Mouse (Mus musculus) embryo, embryonic 10.5 days (tissue): ENCODE measurements at regions not wholly inside any gene's neighbourhood (a gene's known extent, or its start where the extent isn't known, plus 50 kb on each side); places are given as distances from the start of the nearest gene placed in this dataset.

Experiments
- DNase-seq: peaks from one replicate; pipeline ENCODE4 v3.0.0-alpha.2; 2015; ENCODE audit warnings: low spot score

DNA sequence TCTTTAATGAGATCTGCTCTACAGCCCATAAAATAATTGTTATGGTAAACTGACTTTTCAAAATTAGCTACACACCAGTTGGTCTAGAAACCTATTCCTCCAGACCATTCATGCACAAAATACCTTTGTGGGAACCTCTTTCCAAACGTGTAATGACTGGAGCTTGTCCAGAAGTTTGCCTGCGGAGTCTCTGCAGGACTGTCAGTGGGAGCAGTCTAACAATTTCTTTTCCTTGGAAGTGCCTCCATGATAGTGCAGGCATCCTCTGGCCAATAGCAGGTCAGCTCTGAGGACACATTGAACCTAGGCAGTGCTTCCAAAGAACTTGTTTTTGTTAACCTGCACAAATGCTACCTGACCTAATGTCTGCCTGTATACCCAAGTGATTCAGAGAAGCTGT, 932.3 kb downstream of the Pcdh9 start:
- DNase-seq = peak; percentile 23

- DNase-seq = no peak
Measured at GRCm38 (mm10) chr14:92955485-92955884, 935.0 kb downstream of the Pcdh9 start.

GRCm38 (mm10) chr14:92907623-92908045, 982.8 kb downstream of the Pcdh9 start:
- no peak for DNase-seq

DNA sequence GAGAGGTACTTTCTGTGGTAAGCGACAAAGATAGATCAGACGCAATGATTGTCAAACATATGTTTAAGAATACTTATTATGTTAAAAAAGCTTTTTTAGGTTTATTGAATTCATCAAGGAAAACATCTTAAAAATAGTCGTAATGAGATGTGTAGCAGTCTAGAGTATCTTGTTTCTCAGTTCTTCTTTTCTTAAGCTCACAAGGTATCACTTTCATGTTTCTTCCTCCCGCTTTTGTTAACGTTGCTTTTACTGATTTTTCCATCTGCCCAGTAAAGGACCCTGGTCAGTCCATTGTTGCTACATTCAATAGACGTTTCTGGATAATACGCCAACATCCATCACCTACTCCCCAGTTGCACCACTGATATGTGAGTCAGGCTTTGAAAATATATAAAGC, 1015.9 kb downstream of the Pcdh9 start:
- DNase-seq = no peak

DNA sequence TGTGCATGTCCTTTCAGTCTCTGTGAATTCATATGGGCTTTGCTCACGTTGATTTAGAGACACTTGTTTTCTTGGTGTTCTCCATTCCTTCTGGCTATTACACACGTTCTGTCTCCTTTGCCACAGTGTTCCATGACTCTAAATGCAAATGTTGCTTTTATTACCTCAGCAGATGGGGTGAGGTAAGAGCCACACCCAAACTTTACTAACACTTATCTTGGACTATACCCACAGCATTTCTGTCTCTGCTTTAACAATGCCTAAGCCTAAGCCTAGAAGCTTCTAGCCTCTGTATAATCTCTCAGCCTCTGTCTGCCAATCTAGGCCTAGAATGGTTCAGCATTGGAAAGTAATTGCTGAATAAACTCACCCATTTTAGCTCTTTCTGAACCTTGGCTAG, 1024.0 kb downstream of the Pcdh9 start:
- DNase-seq = no peak

GRCm38 (mm10) chr14:92862942-92863341, 1027.5 kb downstream of the Pcdh9 start:
- no peak for DNase-seq

- no peak for DNase-seq
Measured at GRCm38 (mm10) chr14:92860723-92861122, 1029.8 kb downstream of the Pcdh9 start.

- DNase-seq = no peak
Measured at GRCm38 (mm10) chr14:92833646-92834045, 1056.8 kb downstream of the Pcdh9 start.

DNA sequence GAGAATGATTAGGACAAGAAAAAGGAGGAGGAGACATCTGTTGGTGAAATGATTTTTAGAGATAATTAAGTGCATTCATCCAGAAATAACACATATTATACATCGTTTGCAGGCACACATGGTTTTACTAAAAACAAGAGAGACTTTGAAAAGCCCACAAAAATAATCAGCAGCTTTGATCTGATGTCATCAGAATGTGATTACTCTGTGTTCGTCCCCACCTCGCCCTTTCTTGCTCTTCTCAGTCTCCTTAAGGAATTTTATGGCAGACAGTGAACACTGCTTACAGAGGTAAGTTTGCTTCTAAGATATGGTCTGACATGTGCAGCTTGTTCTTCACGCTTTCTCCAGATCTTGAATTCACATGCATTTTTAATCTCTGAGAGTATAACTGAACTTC, 1061.3 kb downstream of the Pcdh9 start:
- DNase-seq = peak; percentile 2

DNA sequence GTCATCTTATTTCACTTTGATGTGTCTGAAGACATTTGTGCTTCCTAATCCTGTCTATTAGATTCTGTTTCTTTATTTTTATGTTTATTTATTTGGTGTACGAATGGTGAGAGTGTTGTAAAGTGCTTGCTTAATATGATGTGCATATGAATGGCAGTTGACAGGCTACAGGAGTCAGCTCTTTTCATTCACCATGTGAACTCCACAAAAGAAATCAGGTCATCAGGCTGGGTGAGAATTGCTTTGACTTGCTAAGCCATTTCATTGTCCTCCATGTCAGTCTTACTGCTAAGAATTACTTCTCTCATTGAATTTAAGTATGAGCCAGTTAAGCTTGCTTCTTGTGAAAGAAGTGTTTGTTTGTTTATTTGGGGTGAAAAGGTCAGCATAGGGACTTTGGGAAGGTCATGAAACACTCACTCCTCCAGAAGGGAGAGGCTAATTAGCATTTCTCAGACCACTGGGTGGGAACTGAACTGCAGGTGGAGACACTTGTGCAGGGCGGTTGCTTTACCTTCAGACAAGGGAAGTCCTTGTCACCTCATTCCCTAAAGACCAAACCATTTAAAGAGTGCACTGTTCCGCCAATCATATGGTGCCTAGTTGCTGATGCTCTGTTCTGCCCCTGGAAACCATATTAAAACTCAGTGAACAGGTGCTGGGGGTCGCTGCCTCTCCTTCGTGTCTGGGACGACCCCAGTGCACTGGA, 1063.7 kb downstream of the Pcdh9 start:
- DNase-seq = peak; percentile 48

DNA sequence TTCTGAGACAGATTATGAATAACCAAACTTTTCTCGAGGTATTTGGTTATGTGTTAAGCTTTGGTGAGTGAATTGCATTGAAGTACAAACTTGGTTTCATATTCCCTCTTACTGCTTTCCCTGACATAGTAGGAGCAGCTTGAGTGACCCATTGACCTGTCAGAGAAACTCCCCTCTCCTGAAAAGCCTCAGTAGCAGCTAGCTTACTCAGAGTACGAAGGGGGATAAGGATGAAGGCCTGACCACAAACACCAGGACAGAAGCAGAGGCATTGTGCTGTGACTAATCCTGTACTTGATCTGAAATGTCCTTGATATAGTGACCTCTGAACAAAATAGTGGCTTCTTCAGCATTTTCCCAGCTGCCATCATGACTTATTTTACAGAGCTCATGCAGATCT, 1070.4 kb downstream of the Pcdh9 start:
- DNase-seq = no peak
